Mouse (Mus musculus): ENCODE measurements around the gene Slc6a5. TPM values are rescaled to one million over a fixed set of nuclear protein-coding genes. Genes with fewer than 3 reads are reported as not detected.

Gene Slc6a5
- polyA plus RNA-seq, 1 experiment: not detected

- Histone ChIP-seq H3K4me1 (ENCODE audit: control insufficient read depth, insufficient read depth, insufficient read length, low read length) (no peaks in the 10 kb centered on the region), H3K4me3 (ENCODE audit: insufficient read depth, low read depth, low read length) (no peak overlapping the region), H3K27ac (replicated peaks; ENCODE audit: low read depth, low read length) (no peak overlapping the region)
Observed at GRCm38 (mm10) chr7:49907191-49908171, 2.5 kb upstream of the Slc6a5 start.

GRCm38 (mm10) chr7:49908181-49908855, 1.6 kb upstream of the Slc6a5 start:
- no peak overlapping the region for H3K4me3 ChIP-seq (ENCODE audit: insufficient read depth, low read depth, low read length)
- H3K4me1 ChIP-seq (ENCODE audit: control insufficient read depth, insufficient read depth, insufficient read length, low read length): no peaks in the 10 kb centered on the region
- H3K27ac ChIP-seq (replicated peaks; ENCODE audit: low read depth, low read length): no peak overlapping the region

- no peak overlapping the region for H3K27ac ChIP-seq (replicated peaks; ENCODE audit: low read depth, low read length)
- H3K4me1 ChIP-seq (ENCODE audit: control insufficient read depth, insufficient read depth, insufficient read length, low read length): no peaks in the 10 kb centered on the region
- no peak overlapping the region for H3K4me3 ChIP-seq (ENCODE audit: insufficient read depth, low read depth, low read length)
Observed at GRCm38 (mm10) chr7:49908990-49909411, 945 bp upstream of the Slc6a5 start.

- Histone ChIP-seq H3K4me3 (ENCODE audit: insufficient read depth, low read depth, low read length) (no peak overlapping the region), H3K27ac (replicated peaks; ENCODE audit: low read depth, low read length) (no peak overlapping the region), H3K4me1 (ENCODE audit: control insufficient read depth, insufficient read depth, insufficient read length, low read length) (no peaks in the 10 kb centered on the region)
Observed at GRCm38 (mm10) chr7:49910361-49910760, 415 bp downstream of the Slc6a5 start.

GRCm38 (mm10) chr7:49911147-49911946, 1.4 kb downstream of the Slc6a5 start:
- Histone ChIP-seq H3K27ac (replicated peaks; ENCODE audit: low read depth, low read length) (no peak overlapping the region), H3K4me3 (ENCODE audit: insufficient read depth, low read depth, low read length) (no peak overlapping the region), H3K4me1 (ENCODE audit: control insufficient read depth, insufficient read depth, insufficient read length, low read length) (no peaks in the 10 kb centered on the region)

- no peak overlapping the region for H3K4me3 ChIP-seq (ENCODE audit: insufficient read depth, low read depth, low read length)
- no peaks in the 10 kb centered on the region for H3K4me1 ChIP-seq (ENCODE audit: control insufficient read depth, insufficient read depth, insufficient read length, low read length)
- no peak overlapping the region for H3K27ac ChIP-seq (replicated peaks; ENCODE audit: low read depth, low read length)
Observed at GRCm38 (mm10) chr7:49911947-49912262, 2.0 kb downstream of the Slc6a5 start.

GRCm38 (mm10) chr7:49913164-49913563, 3.2 kb downstream of the Slc6a5 start:
- Histone ChIP-seq H3K27ac (replicated peaks; ENCODE audit: low read depth, low read length) (no peak overlapping the region), H3K4me3 (ENCODE audit: insufficient read depth, low read depth, low read length) (no peak overlapping the region), H3K4me1 (ENCODE audit: control insufficient read depth, insufficient read depth, insufficient read length, low read length) (no peaks in the 10 kb centered on the region)

- no peak overlapping the region for H3K4me3 ChIP-seq (ENCODE audit: insufficient read depth, low read depth, low read length)
- no peaks in the 10 kb centered on the region for H3K4me1 ChIP-seq (ENCODE audit: control insufficient read depth, insufficient read depth, insufficient read length, low read length)
- H3K27ac ChIP-seq (replicated peaks; ENCODE audit: low read depth, low read length): no peak overlapping the region
Observed at GRCm38 (mm10) chr7:49913728-49914328, 3.9 kb downstream of the Slc6a5 start.

GRCm38 (mm10) chr7:49914946-49915345, 5.0 kb downstream of the Slc6a5 start:
- no peak overlapping the region for H3K4me3 ChIP-seq (ENCODE audit: insufficient read depth, low read depth, low read length)
- H3K4me1 ChIP-seq (ENCODE audit: control insufficient read depth, insufficient read depth, insufficient read length, low read length): no peaks in the 10 kb centered on the region
- no peak overlapping the region for H3K27ac ChIP-seq (replicated peaks; ENCODE audit: low read depth, low read length)

- Histone ChIP-seq H3K4me1 (ENCODE audit: control insufficient read depth, insufficient read depth, insufficient read length, low read length) (no peaks in the 10 kb centered on the region), H3K4me3 (ENCODE audit: insufficient read depth, low read depth, low read length) (no peak overlapping the region), H3K27ac (replicated peaks; ENCODE audit: low read depth, low read length) (no peak overlapping the region)
Observed at GRCm38 (mm10) chr7:49915471-49915870, 5.5 kb downstream of the Slc6a5 start.

- no peak overlapping the region for H3K4me3 ChIP-seq (ENCODE audit: insufficient read depth, low read depth, low read length)
- H3K4me1 ChIP-seq (ENCODE audit: control insufficient read depth, insufficient read depth, insufficient read length, low read length): no peaks in the 10 kb centered on the region
- H3K27ac ChIP-seq (replicated peaks; ENCODE audit: low read depth, low read length): no peak overlapping the region
Observed at GRCm38 (mm10) chr7:49919494-49919893, 9.5 kb downstream of the Slc6a5 start.

- Histone ChIP-seq H3K4me3 (ENCODE audit: insufficient read depth, low read depth, low read length) (no peak overlapping the region), H3K4me1 (ENCODE audit: control insufficient read depth, insufficient read depth, insufficient read length, low read length) (no peaks in the 10 kb centered on the region), H3K27ac (replicated peaks; ENCODE audit: low read depth, low read length) (no peak overlapping the region)
Observed at GRCm38 (mm10) chr7:49920751-49921150, 10.8 kb downstream of the Slc6a5 start.

GRCm38 (mm10) chr7:49922928-49923327, 13.0 kb downstream of the Slc6a5 start:
- H3K4me1 ChIP-seq (ENCODE audit: control insufficient read depth, insufficient read depth, insufficient read length, low read length): no peaks in the 10 kb centered on the region
- H3K27ac ChIP-seq (replicated peaks; ENCODE audit: low read depth, low read length): no peak overlapping the region
- H3K4me3 ChIP-seq (ENCODE audit: insufficient read depth, low read depth, low read length): no peak overlapping the region

GRCm38 (mm10) chr7:49923376-49923775, 13.4 kb downstream of the Slc6a5 start:
- Histone ChIP-seq H3K4me1 (ENCODE audit: control insufficient read depth, insufficient read depth, insufficient read length, low read length) (no peaks in the 10 kb centered on the region), H3K27ac (replicated peaks; ENCODE audit: low read depth, low read length) (no peak overlapping the region), H3K4me3 (ENCODE audit: insufficient read depth, low read depth, low read length) (no peak overlapping the region)

- no peak overlapping the region for H3K4me3 ChIP-seq (ENCODE audit: insufficient read depth, low read depth, low read length)
- H3K27ac ChIP-seq (replicated peaks; ENCODE audit: low read depth, low read length): no peak overlapping the region
- H3K4me1 ChIP-seq (ENCODE audit: control insufficient read depth, insufficient read depth, insufficient read length, low read length): no peaks in the 10 kb centered on the region
Observed at GRCm38 (mm10) chr7:49928571-49928970, 18.6 kb downstream of the Slc6a5 start.

All from brown adipose tissue, adult 24 weeks (tissue).